Comparison of ENCODE assay signal across 8 mouse cellular contexts in the genomic region with DNA sequence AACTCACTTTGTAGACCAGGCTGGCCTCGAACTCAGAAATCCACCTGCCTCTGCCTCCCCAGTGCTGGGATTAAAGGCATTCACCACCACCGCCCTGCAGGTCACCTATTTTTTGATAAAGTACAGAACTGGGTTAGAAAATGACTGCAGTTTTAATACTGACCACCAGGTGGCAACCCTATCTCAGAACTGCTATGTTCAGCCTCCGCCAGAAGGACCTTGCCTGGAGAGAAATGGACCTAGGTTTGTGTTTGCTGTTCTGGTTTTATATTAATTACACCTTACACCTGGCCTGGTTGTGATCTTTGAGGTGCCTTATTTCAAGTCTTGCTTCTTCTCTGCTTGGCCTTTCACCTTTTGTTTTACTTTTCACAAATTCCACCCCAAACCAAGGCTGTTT. TPM values are rescaled to one million over a fixed set of nuclear protein-coding genes. Genes with fewer than 3 reads are reported as not detected.
DNase-seq lines count a peak whose midpoint lies in the region; ATAC-seq lines count a peak whose summit lies in the region.

No protein-coding gene starts in this region.

- DNase-seq in hindbrain, embryonic 14.5 days (ENCODE audit: low spot score): peak; percentile 85
- peak; percentile 40 to 57 for DNase-seq in adrenal gland, adult 18-20 months (ENCODE audit: low spot score in 2 of 2)
- DNase-seq in embryo, embryonic 10 days (ENCODE audit: low spot score): peak; percentile 77
- peak; percentile 57 to 78 for DNase-seq in heart, postnatal 14 days
- DNase-seq in layer of hippocampus, postnatal 36 days: peak; percentile 21 to 40

- intact Hi-C loops in heart, postnatal 14 days (cut with DNase I): loop anchor here (2.0 to 5.0 kb wide), 4 partner anchors 35 to 157 kb away; no protein-coding TSS in a partner anchor

- no peak overlapping the region for H3K4me2 ChIP-seq in hindbrain, embryonic 14.5 days (replicated peaks)
- H3K4me2 ChIP-seq in hindbrain, embryonic 16.5 days (ENCODE audit: low read length): no peak overlapping the region
- no peak overlapping the region for H3K4me2 ChIP-seq in stomach, embryonic 14.5 days (replicated peaks; ENCODE audit: low read depth, low read length)

- H3K9me3 ChIP-seq in hindbrain, embryonic 14.5 days (ENCODE audit: control insufficient read depth, low read length): peaks cover 6% of the 10 kb centered on the region; the same call in 1 of the 2 replicates
- no peaks in the 10 kb centered on the region for H3K9me3 ChIP-seq in hindbrain, embryonic 16.5 days (ENCODE audit: control insufficient read depth, low read length)
- H3K9me3 ChIP-seq in stomach, embryonic 14.5 days (ENCODE audit: control insufficient read depth, low read depth, low read length): peaks cover 6% of the 10 kb centered on the region; the same call in 1 of the 2 replicates

- no peaks in the 10 kb centered on the region for H3K4me1 ChIP-seq in hindbrain, embryonic 14.5 days (replicated peaks; ENCODE audit: control insufficient read depth, insufficient read depth, low read length)
- H3K4me1 ChIP-seq in hindbrain, embryonic 16.5 days (ENCODE audit: control insufficient read depth, insufficient read depth, low read depth, low read length): no peaks in the 10 kb centered on the region
- no peaks in the 10 kb centered on the region for H3K4me1 ChIP-seq in stomach, embryonic 14.5 days (ENCODE audit: control insufficient read depth, insufficient read depth, low read length)

- no peaks in the 10 kb centered on the region for H3K27me3 ChIP-seq in hindbrain, embryonic 14.5 days (ENCODE audit: control insufficient read depth, insufficient read depth, low read length)
- no peaks in the 10 kb centered on the region for H3K27me3 ChIP-seq in hindbrain, embryonic 16.5 days (replicated peaks; ENCODE audit: control insufficient read depth, insufficient read depth, low read length)
- no peaks in the 10 kb centered on the region for H3K27me3 ChIP-seq in stomach, embryonic 14.5 days (ENCODE audit: control insufficient read depth, insufficient read depth, low read length)

- no peak overlapping the region for H3K9ac ChIP-seq in hindbrain, embryonic 14.5 days
- H3K9ac ChIP-seq in hindbrain, embryonic 16.5 days (ENCODE audit: low read depth, low read length): no peak overlapping the region
- no peak overlapping the region for H3K9ac ChIP-seq in stomach, embryonic 14.5 days (replicated peaks; ENCODE audit: low read depth, low read length)

- no peak overlapping the region for H3K27ac ChIP-seq in hindbrain, embryonic 14.5 days
- no peak overlapping the region for H3K27ac ChIP-seq in hindbrain, embryonic 16.5 days (ENCODE audit: low read depth, low read length)
- H3K27ac ChIP-seq in stomach, embryonic 14.5 days (ENCODE audit: low read length): no peak overlapping the region

- ATAC-seq in hindbrain, embryonic 14.5 days (ENCODE audit: low FRiP score): no peak
- no peak for ATAC-seq in hindbrain, embryonic 16.5 days
- ATAC-seq in megakaryocyte-erythroid progenitor cell, adult 5-6 weeks (replicated peaks; ENCODE audit: low FRiP score, low TSS enrichment, poor library complexity, severe bottlenecking): peak; percentile 72
- peak; percentile 47; the same call in 1 of the 2 replicates for ATAC-seq in stomach, embryonic 14.5 days (ENCODE audit: insufficient number of reproducible peaks, insufficient read depth, low FRiP score, low read depth)

- 37% methylated on average over 3 of the region's 3 CpGs for WGBS in hindbrain, embryonic 14.5 days
- WGBS in hindbrain, embryonic 16.5 days: 29% methylated on average over 3 of the region's 3 CpGs
- WGBS in stomach, embryonic 14.5 days: 26% methylated on average over 3 of the region's 3 CpGs

- no peaks in the 10 kb centered on the region for H3K36me3 ChIP-seq in hindbrain, embryonic 14.5 days (replicated peaks; ENCODE audit: control insufficient read depth, insufficient read depth)
- no peaks in the 10 kb centered on the region for H3K36me3 ChIP-seq in hindbrain, embryonic 16.5 days (ENCODE audit: control insufficient read depth, insufficient read depth, low read length)
- H3K36me3 ChIP-seq in stomach, embryonic 14.5 days (ENCODE audit: control insufficient read depth, insufficient read depth, low read length): no peaks in the 10 kb centered on the region

- no peak overlapping the region for H3K4me3 ChIP-seq in hindbrain, embryonic 14.5 days (replicated peaks; ENCODE audit: low read length)
- H3K4me3 ChIP-seq in hindbrain, embryonic 16.5 days (ENCODE audit: low read length): no peak overlapping the region
- H3K4me3 ChIP-seq in stomach, embryonic 14.5 days (ENCODE audit: low read depth, low read length): no peak overlapping the region

RNA-seq across cellular contexts. Expression of a gene that starts 12.7 kb away (rescaled TPM):
- polyA plus RNA-seq in hindbrain, embryonic 14.5 days (2014; fragmentation: Nextera tagmentation; extraction: Ambion mirVana): not detected in 2 replicates
- polyA plus RNA-seq in hindbrain, embryonic 16.5 days (2015; fragmentation: Nextera tagmentation; extraction: Ambion mirVana): not detected in 2 replicates
- total RNA-seq in adrenal gland, adult 18-20 months (2021): not detected
- total RNA-seq in heart, postnatal 14 days (2021): not detected
- not detected for total RNA-seq in layer of hippocampus, postnatal 36 days (2021)
- total RNA-seq in megakaryocyte-erythroid progenitor cell, adult 5-6 weeks (2014; fragmentation: Nextera tagmentation): not detected in 2 replicates
- total RNA-seq in megakaryocyte-erythroid progenitor cell, adult 5-6 weeks (2017): not detected in 2 replicates
- 201 TPM in 1 of 2 replicates, not detected in the other for polyA plus RNA-seq in stomach, embryonic 14.5 days (2014; fragmentation: Nextera tagmentation; extraction: Ambion mirVana)

RNA-seq across cellular contexts. Expression of a gene that starts 34.9 kb away (rescaled TPM):
- 27.5 and 28.3 TPM in 2 replicates for polyA plus RNA-seq in hindbrain, embryonic 14.5 days (2014; fragmentation: Nextera tagmentation; extraction: Ambion mirVana)
- polyA plus RNA-seq in hindbrain, embryonic 16.5 days (2015; fragmentation: Nextera tagmentation; extraction: Ambion mirVana): 25.1 and 25.5 TPM in 2 replicates
- total RNA-seq in adrenal gland, adult 18-20 months (2021): 1 to 10 TPM; 6.4 to 6.5 TPM
- 1 to 10 TPM; 6.9 to 8.2 TPM for total RNA-seq in heart, postnatal 14 days (2021)
- total RNA-seq in layer of hippocampus, postnatal 36 days (2021): 10 to 100 TPM; 19.7 to 21.8 TPM
- 13.5 and 13.9 TPM in 2 replicates for total RNA-seq in megakaryocyte-erythroid progenitor cell, adult 5-6 weeks (2014; fragmentation: Nextera tagmentation)
- 3.6 and 11.5 TPM in 2 replicates for total RNA-seq in megakaryocyte-erythroid progenitor cell, adult 5-6 weeks (2017)
- 26.3 and 26.7 TPM in 2 replicates for polyA plus RNA-seq in stomach, embryonic 14.5 days (2014; fragmentation: Nextera tagmentation; extraction: Ambion mirVana)

RNA-seq across cellular contexts. Expression of a gene that starts 47.9 kb away (rescaled TPM):
- 0.56 and 0.60 TPM in 2 replicates for polyA plus RNA-seq in hindbrain, embryonic 14.5 days (2014; fragmentation: Nextera tagmentation; extraction: Ambion mirVana)
- 1.3 and 1.5 TPM in 2 replicates for polyA plus RNA-seq in hindbrain, embryonic 16.5 days (2015; fragmentation: Nextera tagmentation; extraction: Ambion mirVana)
- total RNA-seq in adrenal gland, adult 18-20 months (2021): 100 to 1,000 TPM in 1 of 2 experiments, 10 to 100 TPM in 1; 65.1 to 101 TPM
- 10 to 100 TPM; 11.7 to 12.4 TPM for total RNA-seq in heart, postnatal 14 days (2021)
- 1 to 10 TPM; 6.8 TPM for total RNA-seq in layer of hippocampus, postnatal 36 days (2021)
- 0.15 and 1.1 TPM in 2 replicates for total RNA-seq in megakaryocyte-erythroid progenitor cell, adult 5-6 weeks (2014; fragmentation: Nextera tagmentation)
- 0.09 and 0.15 TPM in 2 replicates for total RNA-seq in megakaryocyte-erythroid progenitor cell, adult 5-6 weeks (2017)
- 1.3 and 1.5 TPM in 2 replicates for polyA plus RNA-seq in stomach, embryonic 14.5 days (2014; fragmentation: Nextera tagmentation; extraction: Ambion mirVana)

Comparison
In these comparisons a context has a peak if more than half of its experiments do, and no peak if none do; other contexts are left out.
1. ATAC-seq: peak in megakaryocyte-erythroid progenitor cell, adult 5-6 weeks (single experiment) and stomach, embryonic 14.5 days (single experiment); none in hindbrain, embryonic 14.5 days (single experiment) and hindbrain, embryonic 16.5 days (single experiment).
2. DNase-seq: peak in every context shown above with its lines; median percentile 85 in hindbrain, embryonic 14.5 days; 77 in embryo, embryonic 10 days; 68 in heart, postnatal 14 days; 48 in adrenal gland, adult 18-20 months; 30 in layer of hippocampus, postnatal 36 days.
3. RNA of a gene that starts 47.9 kb away (total RNA-seq): 65.1 to 101 TPM in adrenal gland, adult 18-20 months; 11.7 to 12.4 TPM in heart, postnatal 14 days, 6.8 TPM in layer of hippocampus, postnatal 36 days and 0.09 to 1.1 TPM in megakaryocyte-erythroid progenitor cell, adult 5-6 weeks; every median in the first group is over 4 times any median in the second.